Mouse (Mus musculus): ENCODE measurements around the gene Nsf.

DNA sequence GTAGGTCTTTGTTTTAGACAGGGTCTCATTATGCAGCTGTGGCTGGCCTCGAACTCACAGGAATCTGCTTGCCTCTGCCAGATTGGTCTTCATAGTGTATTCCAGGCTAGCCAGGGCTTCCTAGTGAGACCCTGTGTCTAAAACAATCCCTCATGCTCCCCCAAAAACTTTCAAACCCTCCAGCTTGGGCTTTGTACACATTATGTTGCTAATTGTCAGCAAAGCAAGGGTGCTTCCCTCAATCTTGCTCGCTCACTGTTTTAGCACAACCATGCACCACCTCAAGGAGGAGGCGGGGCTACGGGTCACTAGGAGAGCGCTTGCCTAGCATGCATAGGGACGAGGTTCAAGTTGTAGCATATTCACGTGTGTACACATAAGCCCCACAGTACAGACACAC is 125.0 kb downstream of the Nsf start:
- TF ChIP-seq GATA1 (IDR thresholded peaks at IDR 0.05; ENCODE audit: low read length) (no peak), TAL1 (IDR thresholded peaks at IDR 0.05; ENCODE audit: low read length) (no peak)

Measured in erythroblast, embryonic 14.5 days (primary cell).